Mouse (Mus musculus) bone marrow macrophage, adult 2 months (primary cell): ENCODE measurements around the gene Cacna1i.

ENCODE experiments used
- CTCF ChIP-seq: IDR thresholded peaks from 2 replicates; pipeline ENCODE4 v1.5.1; 2012; ENCODE audit warnings: low read depth, mild to moderate bottlenecking, low read length, moderate library complexity
- POLR2A ChIP-seq: IDR thresholded peaks from 2 replicates; pipeline ENCODE4 v1.6.1; 2012; ENCODE audit warnings: mild to moderate bottlenecking, low read depth, low read length, borderline replicate concordance

- TF ChIP-seq CTCF (no peak), POLR2A (no peak)
Measured at GRCm38 (mm10) chr15:80303779-80304178, 16.7 kb downstream of the Cacna1i start.
